Mouse (Mus musculus): ENCODE results near the gene Poldip3. TPM values are rescaled to one million over a fixed set of nuclear protein-coding genes. Genes with fewer than 3 reads are reported as not detected.

Poldip3 gene
- polyA plus RNA-seq, 1 experiment from 2014 or later = 89.1 TPM

GRCm38 (mm10) chr15:83122566-83123145 lies 26.5 kb downstream of the Poldip3 start, which contains the start of gene Rrp7a:
Rrp7a (minus strand) TSS chr15:83122801.
- ATAC-seq (ENCODE audit: insufficient number of reproducible peaks, low FRiP score) = peak; percentile 91
- Histone ChIP-seq H3K9me3 (replicated peaks) (no peaks in the 10 kb centered on the region), H3K27me3 (replicated peaks) (no peaks in the 10 kb centered on the region), H3K9ac (peak within 1 kb of the TSS; percentile 78), H3K36me3 (peaks cover 51% of the 10 kb centered on the region), H3K4me2 (peak within 1 kb of the TSS; percentile 96), H3K27ac (ENCODE audit: poor library complexity, severe bottlenecking) (peak within 1 kb of the TSS; percentile 57), H3K4me3 (peak within 1 kb of the TSS; percentile 87), H3K4me1 (replicated peaks) (peaks cover 12% of the 10 kb centered on the region)
- WGBS = 9% methylated on average over 32 of the region's 32 CpGs

GRCm38 (mm10) chr15:83121709-83122565 lies 27.2 kb downstream of the Poldip3 start:
- ATAC-seq (ENCODE audit: insufficient number of reproducible peaks, low FRiP score) = peak; percentile 54
- 3% methylated on average over 41 of the region's 43 CpGs for whole genome bisulfite sequencing
- Histone ChIP-seq H3K9ac (peak overlapping the region; percentile 78), H3K4me3 (peak overlapping the region; percentile 87), H3K27me3 (replicated peaks) (no peaks in the 10 kb centered on the region), H3K36me3 (peaks cover 51% of the 10 kb centered on the region), H3K9me3 (replicated peaks) (no peaks in the 10 kb centered on the region), H3K27ac (ENCODE audit: poor library complexity, severe bottlenecking) (peak overlapping the region; percentile 57), H3K4me1 (replicated peaks) (peaks cover 12% of the 10 kb centered on the region), H3K4me2 (peak overlapping the region; percentile 96)

GRCm38 (mm10) chr15:83118360-83118759 lies 30.8 kb downstream of the Poldip3 start:
- no peaks in the 10 kb centered on the region for H3K9me3 ChIP-seq (replicated peaks)
- H3K27ac ChIP-seq (ENCODE audit: poor library complexity, severe bottlenecking) = no peak overlapping the region
- H3K4me2 ChIP-seq = no peak overlapping the region
- peaks cover 57% of the 10 kb centered on the region for H3K36me3 ChIP-seq
- peaks cover 18% of the 10 kb centered on the region for H3K4me1 ChIP-seq (replicated peaks)
- no peak overlapping the region for H3K9ac ChIP-seq
- no peak for ATAC-seq (ENCODE audit: insufficient number of reproducible peaks, low FRiP score)
- H3K27me3 ChIP-seq (replicated peaks) = no peaks in the 10 kb centered on the region
- H3K4me3 ChIP-seq = no peak overlapping the region
- 45% methylated on average over 7 of the region's 7 CpGs for WGBS

- Histone ChIP-seq H3K4me2 (no peak overlapping the region), H3K27ac (ENCODE audit: poor library complexity, severe bottlenecking) (no peak overlapping the region), H3K4me1 (replicated peaks) (peaks cover 17% of the 10 kb centered on the region), H3K9me3 (replicated peaks) (no peaks in the 10 kb centered on the region), H3K4me3 (no peak overlapping the region), H3K36me3 (peaks cover 55% of the 10 kb centered on the region), H3K27me3 (replicated peaks) (no peaks in the 10 kb centered on the region), H3K9ac (no peak overlapping the region)
- no peak for ATAC-seq (ENCODE audit: insufficient number of reproducible peaks, low FRiP score)
- WGBS = 74% methylated on average over 6 of the region's 6 CpGs
These were observed 34.1 kb downstream of the Poldip3 start for GRCm38 (mm10) chr15:83115071-83115470.

- ATAC-seq (ENCODE audit: insufficient number of reproducible peaks, low FRiP score) = no peak
- Histone ChIP-seq H3K27ac (ENCODE audit: poor library complexity, severe bottlenecking) (no peak overlapping the region), H3K4me1 (replicated peaks) (peaks cover 17% of the 10 kb centered on the region), H3K36me3 (peaks cover 51% of the 10 kb centered on the region), H3K9ac (no peak overlapping the region), H3K27me3 (replicated peaks) (no peaks in the 10 kb centered on the region), H3K4me3 (no peak overlapping the region), H3K4me2 (no peak overlapping the region), H3K9me3 (replicated peaks) (no peaks in the 10 kb centered on the region)
- WGBS = 84% methylated on average over 9 of the region's 9 CpGs
These were observed 35.1 kb downstream of the Poldip3 start for GRCm38 (mm10) chr15:83114106-83114505.

GRCm38 (mm10) chr15:83112898-83113297 lies 36.3 kb downstream of the Poldip3 start:
- Histone ChIP-seq H3K36me3 (peaks cover 40% of the 10 kb centered on the region), H3K9ac (no peak overlapping the region), H3K27ac (ENCODE audit: poor library complexity, severe bottlenecking) (no peak overlapping the region), H3K4me2 (peak overlapping the region; percentile 36; the same call in 1 of the 2 replicates), H3K4me1 (replicated peaks) (peaks cover 13% of the 10 kb centered on the region), H3K4me3 (no peak overlapping the region), H3K27me3 (replicated peaks) (no peaks in the 10 kb centered on the region), H3K9me3 (replicated peaks) (no peaks in the 10 kb centered on the region)
- ATAC-seq (ENCODE audit: insufficient number of reproducible peaks, low FRiP score) = 0 out of 2 replicates have a peak, but pooled peaks have one; percentile 62
- 12% methylated on average over 11 of the region's 11 CpGs for WGBS

- ATAC-seq (ENCODE audit: insufficient number of reproducible peaks, low FRiP score) = no peak
These were observed 37.3 kb downstream of the Poldip3 start for GRCm38 (mm10) chr15:83111874-83112273.

GRCm38 (mm10) chr15:83111290-83111689 lies 37.9 kb downstream of the Poldip3 start:
- Histone ChIP-seq H3K27ac (ENCODE audit: poor library complexity, severe bottlenecking) (no peak overlapping the region), H3K27me3 (replicated peaks) (no peaks in the 10 kb centered on the region)
- WGBS = 54% methylated on average over 6 of the region's 6 CpGs

More at GRCm38 (mm10) chr15:83111874-83112273, 37.3 kb downstream of the Poldip3 start:
- Histone ChIP-seq H3K27ac (ENCODE audit: poor library complexity, severe bottlenecking) (no peak overlapping the region), H3K9me3 (replicated peaks) (no peaks in the 10 kb centered on the region), H3K4me2 (no peak overlapping the region), H3K27me3 (replicated peaks) (no peaks in the 10 kb centered on the region), H3K36me3 (peaks cover 31% of the 10 kb centered on the region), H3K4me1 (replicated peaks) (peaks cover 13% of the 10 kb centered on the region), H3K9ac (no peak overlapping the region), H3K4me3 (no peak overlapping the region)
- 71% methylated on average over 7 of the region's 7 CpGs for WGBS

GRCm38 (mm10) chr15:83107814-83108213 lies 41.4 kb downstream of the Poldip3 start:
- whole genome bisulfite sequencing = 72% methylated on average over 6 of the region's 6 CpGs
- no peak overlapping the region for H3K27ac ChIP-seq (ENCODE audit: poor library complexity, severe bottlenecking)
- H3K4me3 ChIP-seq = no peak overlapping the region
- H3K36me3 ChIP-seq = peaks cover 30% of the 10 kb centered on the region
- no peak overlapping the region for H3K9ac ChIP-seq
- H3K4me1 ChIP-seq (replicated peaks) = peaks cover 3% of the 10 kb centered on the region
- no peak overlapping the region for H3K4me2 ChIP-seq
- no peaks in the 10 kb centered on the region for H3K9me3 ChIP-seq (replicated peaks)
- H3K27me3 ChIP-seq (replicated peaks) = no peaks in the 10 kb centered on the region
- no peak for ATAC-seq (ENCODE audit: insufficient number of reproducible peaks, low FRiP score)

More at GRCm38 (mm10) chr15:83111290-83111689, 37.9 kb downstream of the Poldip3 start:
- H3K4me1 ChIP-seq (replicated peaks) = peaks cover 13% of the 10 kb centered on the region
- H3K4me2 ChIP-seq = no peak overlapping the region
- no peak overlapping the region for H3K4me3 ChIP-seq
- peaks cover 31% of the 10 kb centered on the region for H3K36me3 ChIP-seq
- no peak overlapping the region for H3K9ac ChIP-seq
- no peaks in the 10 kb centered on the region for H3K9me3 ChIP-seq (replicated peaks)
- no peak for ATAC-seq (ENCODE audit: insufficient number of reproducible peaks, low FRiP score)

GRCm38 (mm10) chr15:83106426-83106825 lies 42.8 kb downstream of the Poldip3 start:
- Histone ChIP-seq H3K4me1 (replicated peaks) (peaks cover 3% of the 10 kb centered on the region), H3K4me2 (no peak overlapping the region), H3K27me3 (replicated peaks) (no peaks in the 10 kb centered on the region), H3K27ac (ENCODE audit: poor library complexity, severe bottlenecking) (no peak overlapping the region), H3K4me3 (no peak overlapping the region), H3K9ac (no peak overlapping the region), H3K36me3 (peaks cover 30% of the 10 kb centered on the region), H3K9me3 (replicated peaks) (no peaks in the 10 kb centered on the region)
- ATAC-seq (ENCODE audit: insufficient number of reproducible peaks, low FRiP score) = no peak
- WGBS = 79% methylated on average over 6 of the region's 6 CpGs

GRCm38 (mm10) chr15:83103111-83103510 lies 46.1 kb downstream of the Poldip3 start:
- H3K27me3 ChIP-seq (replicated peaks) = no peaks in the 10 kb centered on the region; the same call in 1 of the 2 replicates
- no peaks in the 10 kb centered on the region for H3K9me3 ChIP-seq (replicated peaks)
- H3K4me2 ChIP-seq = no peak overlapping the region
- ATAC-seq (ENCODE audit: insufficient number of reproducible peaks, low FRiP score) = no peak
- H3K27ac ChIP-seq (ENCODE audit: poor library complexity, severe bottlenecking) = no peak overlapping the region
- no peak overlapping the region for H3K4me3 ChIP-seq
- peaks cover 21% of the 10 kb centered on the region for H3K4me1 ChIP-seq (replicated peaks)
- WGBS = 71% methylated on average over 1 of the region's 1 CpGs
- H3K9ac ChIP-seq = no peak overlapping the region
- peaks cover 24% of the 10 kb centered on the region for H3K36me3 ChIP-seq
